Mouse (Mus musculus) olfactory bulb, adult 2 months (tissue): Measurements from ENCODE around the gene Il33.

ENCODE experiments used
- CTCF ChIP-seq: fragments of 200-500 bp; IDR thresholded peaks from 2 replicates; pipeline ENCODE4 v1.5.1; 2012; ENCODE audit warnings: low read depth, mild to moderate bottlenecking, low read length, moderate library complexity; ENCODE audit not compliant: insufficient read depth
- POLR2A ChIP-seq: fragments of 200-500 bp; IDR thresholded peaks from 2 replicates; pipeline ENCODE4 v1.6.1; 2012; ENCODE audit warnings: mild to moderate bottlenecking, low read depth, low read length, moderate library complexity; ENCODE audit not compliant: insufficient read depth

DNA sequence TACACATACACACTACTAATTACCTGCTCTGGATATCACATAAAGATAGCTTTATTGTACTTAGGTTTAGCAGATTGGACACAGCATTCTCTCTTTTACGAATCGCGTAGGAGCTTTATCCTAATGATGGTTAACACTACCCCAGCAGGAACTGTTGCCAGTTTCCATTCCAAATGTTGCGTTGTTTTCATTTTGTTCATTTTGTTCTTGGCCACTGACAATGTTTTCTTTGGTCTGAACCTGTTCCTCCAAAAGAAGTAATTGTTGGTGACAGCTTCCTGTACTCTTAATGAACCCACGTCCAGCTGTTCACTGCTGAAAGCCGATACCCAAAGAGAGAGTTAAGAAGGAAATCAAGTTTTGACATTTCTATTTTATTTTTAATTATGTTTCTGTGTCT lies 39.4 kb upstream of the Il33 start:
- TF ChIP-seq CTCF (no peak), POLR2A (no peak)
